Mouse (Mus musculus) liver, embryonic 12.5 days (tissue): Measurements from ENCODE around the gene E2f1. TPM values are rescaled to one million over a fixed set of nuclear protein-coding genes. Genes with fewer than 3 reads are reported as not detected.

Experiments used
- ATAC-seq: fragments of 200-750 bp; cut with Nextera tagmentation; 2 replicates; pipeline ENCODE4 v1.8.0; 2017; ENCODE audit warnings: moderate number of reproducible peaks, mild to moderate bottlenecking, moderate library complexity
- H3K27ac ChIP-seq: fragments of 300-500 bp; sonication (generic); 2 replicates; pipeline ENCODE4 v1.5.1; 2016; ENCODE audit warnings: mild to moderate bottlenecking
- H3K27me3 ChIP-seq: fragments of 300-500 bp; sonication (generic); replicated peaks from 2 replicates; pipeline ENCODE4 v1.6.1; 2016; ENCODE audit warnings: mild to moderate bottlenecking, moderate library complexity
- H3K36me3 ChIP-seq: fragments of 300-500 bp; sonication (generic); 2 replicates; pipeline ENCODE4 v1.6.1; 2016; ENCODE audit warnings: mild to moderate bottlenecking, moderate library complexity
- H3K4me1 ChIP-seq: fragments of 300-500 bp; sonication (generic); 2 replicates; pipeline ENCODE4 v1.6.1; 2016
- H3K4me2 ChIP-seq: fragments of 300-500 bp; sonication (generic); 2 replicates; pipeline ENCODE4 v1.6.1; 2016; ENCODE audit warnings: mild to moderate bottlenecking, moderate library complexity
- H3K4me3 ChIP-seq: fragments of 300-500 bp; sonication (generic); 2 replicates; pipeline ENCODE4 v1.5.1; 2016; ENCODE audit warnings: mild to moderate bottlenecking, moderate library complexity
- H3K9ac ChIP-seq: fragments of 300-500 bp; sonication (generic); 2 replicates; pipeline ENCODE4 v1.6.1; 2016; ENCODE audit warnings: mild to moderate bottlenecking, moderate library complexity
- H3K9me3 ChIP-seq: fragments of 300-500 bp; sonication (generic); replicated peaks from 2 replicates; pipeline ENCODE4 v1.6.1; 2016; ENCODE audit warnings: mild to moderate bottlenecking, moderate library complexity
- WGBS: fragments of 180-500 bp; shearing (Covaris S2); methylation state at CpG from one replicate; pipeline ENCODE4 v1.1.7; 2016; ENCODE audit not compliant: insufficient replicate concordance; 5-methylcytosine and 5-hydroxymethylcytosine counted together
- polyA plus RNA-seq: library from polyadenylated mRNA; unstranded; fragments of >200 nt; fragmentation: Nextera tagmentation; extraction: Ambion mirVana; gene quantifications from 2 replicates; pipeline ENCODE4 v1.2.1, GENCODE M21; 2016

E2f1 gene
- polyA plus RNA-seq, result 27.0 and 27.4 TPM in 2 replicates

DNA sequence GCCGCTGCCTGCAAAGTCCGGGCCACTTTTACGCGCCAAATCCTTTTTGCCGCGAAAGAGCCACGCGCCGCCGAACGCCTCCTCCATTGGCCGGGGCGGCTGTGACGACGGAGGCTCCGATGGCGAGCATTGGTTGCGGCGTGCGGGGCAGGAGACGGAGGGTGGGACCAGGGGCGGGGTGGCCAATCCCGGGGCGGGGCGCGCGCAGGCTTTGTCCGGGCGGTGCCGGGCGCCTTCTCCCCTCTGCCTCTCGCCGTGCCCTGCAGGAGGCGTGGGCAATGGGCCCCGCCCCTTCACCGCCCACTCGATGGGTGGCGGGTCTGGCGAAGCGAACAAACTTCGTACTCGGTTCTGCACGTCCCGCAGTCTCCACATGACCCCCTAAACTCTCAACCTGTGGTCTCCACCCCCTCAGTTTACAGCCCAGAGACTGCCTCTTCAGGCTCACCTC lies at the start of gene E2f1:
TSS of gene E2f1 (minus strand) at position 57 of the 451 bp plus-strand sequence.
- ATAC-seq, result peak; percentile 96
- H3K27ac ChIP-seq, result peak within 1 kb of the TSS; percentile 91
- peaks cover 61% of the 10 kb centered on the region for H3K4me1 ChIP-seq
- peak within 1 kb of the TSS; percentile 87 for H3K9ac ChIP-seq
- 0% methylated on average over 43 of the region's 44 CpGs for WGBS
- H3K4me2 ChIP-seq, result peak within 1 kb of the TSS; percentile 81
- H3K36me3 ChIP-seq, result peaks cover 18% of the 10 kb centered on the region
- peak within 1 kb of the TSS; percentile 86 for H3K4me3 ChIP-seq
- H3K27me3 ChIP-seq, result no peaks in the 10 kb centered on the region
- H3K9me3 ChIP-seq, result no peaks in the 10 kb centered on the region

DNA sequence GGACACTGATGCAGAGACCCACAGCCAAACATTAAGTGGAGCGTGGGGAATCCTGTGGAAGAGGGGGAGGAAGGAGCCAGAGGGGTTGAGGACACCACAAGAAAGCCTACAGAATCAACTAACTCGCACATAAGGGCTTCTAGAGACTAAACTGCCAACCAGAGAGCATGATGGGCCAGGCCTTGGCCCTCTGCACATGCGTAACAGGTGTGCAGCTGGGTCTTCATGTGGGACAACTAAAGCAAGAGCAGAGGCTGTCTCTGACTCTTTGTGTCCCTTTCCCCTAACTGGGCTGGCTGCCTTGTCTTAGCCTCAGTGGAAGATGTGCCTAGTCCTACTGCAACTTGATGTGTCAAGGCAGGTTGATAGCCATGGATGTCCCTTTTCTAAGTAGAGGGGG lies 47.4 kb upstream of the E2f1 start:
- no peak for ATAC-seq
- Histone ChIP-seq H3K4me2 (no peak overlapping the region), H3K4me3 (no peak overlapping the region), H3K27me3 (no peaks in the 10 kb centered on the region), H3K9ac (no peak overlapping the region), H3K27ac (peak overlapping the region; percentile 36; the same call in 1 of the 2 replicates), H3K9me3 (no peaks in the 10 kb centered on the region), H3K4me1 (peaks cover 60% of the 10 kb centered on the region), H3K36me3 (no peaks in the 10 kb centered on the region)
- 78% methylated on average over 3 of the region's 3 CpGs for WGBS

DNA sequence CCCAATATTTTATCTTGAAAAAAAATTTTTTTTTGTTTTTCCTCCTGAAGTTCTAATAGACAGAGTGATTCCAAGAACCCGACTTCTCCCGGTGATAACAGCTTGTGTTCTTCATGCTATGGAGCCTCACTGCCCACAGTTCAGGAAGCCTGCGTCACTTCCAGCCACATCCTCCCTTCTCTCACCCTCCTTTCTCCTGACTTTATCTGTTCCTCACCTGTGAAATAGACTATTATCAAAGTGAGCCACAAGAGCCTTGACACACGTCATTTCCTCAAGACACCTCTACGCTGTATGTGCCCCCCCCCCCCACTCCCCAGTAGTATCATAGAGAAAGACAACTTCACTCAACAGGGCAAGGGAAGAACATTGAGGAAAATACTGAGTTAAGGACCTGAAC lies 46.0 kb upstream of the E2f1 start:
- peaks cover 60% of the 10 kb centered on the region for H3K4me1 ChIP-seq
- peak overlapping the region; percentile 88 for H3K9ac ChIP-seq
- peak overlapping the region; percentile 98 for H3K27ac ChIP-seq
- whole genome bisulfite sequencing, result 13% methylated on average over 5 of the region's 5 CpGs
- H3K4me2 ChIP-seq, result peak overlapping the region; percentile 95
- no peaks in the 10 kb centered on the region for H3K36me3 ChIP-seq
- ATAC-seq, result peak; percentile 13; the same call in 1 of the 2 replicates
- H3K4me3 ChIP-seq, result peak overlapping the region; percentile 29; the same call in 1 of the 2 replicates
- no peaks in the 10 kb centered on the region for H3K27me3 ChIP-seq
- H3K9me3 ChIP-seq, result no peaks in the 10 kb centered on the region

DNA sequence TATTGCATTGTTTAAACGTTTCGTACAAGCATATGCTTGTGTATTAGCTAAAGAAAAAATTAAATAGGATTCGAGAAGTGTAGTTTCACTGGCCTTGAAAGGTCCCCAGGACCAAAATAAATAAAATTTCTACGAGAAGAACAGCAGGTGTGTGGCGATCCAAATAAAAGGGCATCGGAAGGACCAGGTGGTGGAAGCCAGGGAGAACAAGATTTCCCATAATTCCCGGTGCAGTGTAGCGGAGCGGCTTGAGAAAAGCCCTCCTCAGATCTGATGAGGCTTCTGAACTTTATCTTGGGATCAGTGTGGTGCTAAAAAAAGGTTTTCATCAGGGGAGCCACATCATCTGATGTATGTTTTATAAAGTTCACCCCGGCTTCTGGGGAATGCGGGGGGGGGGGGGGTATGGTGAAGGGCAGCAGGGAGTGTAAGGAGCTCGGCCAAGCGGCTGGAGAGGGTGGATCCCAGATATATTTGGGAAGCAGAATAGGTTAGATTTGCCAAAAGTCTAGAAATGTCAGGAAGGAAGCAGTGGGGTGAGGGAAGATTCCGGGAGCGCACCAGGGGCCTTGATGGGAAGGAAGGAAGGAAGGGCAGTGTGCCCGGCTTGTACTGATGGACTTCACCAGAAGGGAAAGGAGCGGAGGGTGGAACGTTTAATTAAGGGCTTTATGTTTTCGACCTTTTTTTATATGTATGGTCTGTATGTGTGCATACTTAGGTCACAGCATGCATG lies 45.3 kb upstream of the E2f1 start:
- Histone ChIP-seq H3K36me3 (no peaks in the 10 kb centered on the region), H3K27me3 (no peaks in the 10 kb centered on the region), H3K9ac (peak overlapping the region; percentile 88), H3K4me1 (peaks cover 63% of the 10 kb centered on the region), H3K9me3 (no peaks in the 10 kb centered on the region), H3K4me2 (peak overlapping the region; percentile 95), H3K4me3 (peak overlapping the region; percentile 29), H3K27ac (peak overlapping the region; percentile 98)
- no peak for ATAC-seq
- WGBS, result 33% methylated on average over 19 of the region's 19 CpGs

DNA sequence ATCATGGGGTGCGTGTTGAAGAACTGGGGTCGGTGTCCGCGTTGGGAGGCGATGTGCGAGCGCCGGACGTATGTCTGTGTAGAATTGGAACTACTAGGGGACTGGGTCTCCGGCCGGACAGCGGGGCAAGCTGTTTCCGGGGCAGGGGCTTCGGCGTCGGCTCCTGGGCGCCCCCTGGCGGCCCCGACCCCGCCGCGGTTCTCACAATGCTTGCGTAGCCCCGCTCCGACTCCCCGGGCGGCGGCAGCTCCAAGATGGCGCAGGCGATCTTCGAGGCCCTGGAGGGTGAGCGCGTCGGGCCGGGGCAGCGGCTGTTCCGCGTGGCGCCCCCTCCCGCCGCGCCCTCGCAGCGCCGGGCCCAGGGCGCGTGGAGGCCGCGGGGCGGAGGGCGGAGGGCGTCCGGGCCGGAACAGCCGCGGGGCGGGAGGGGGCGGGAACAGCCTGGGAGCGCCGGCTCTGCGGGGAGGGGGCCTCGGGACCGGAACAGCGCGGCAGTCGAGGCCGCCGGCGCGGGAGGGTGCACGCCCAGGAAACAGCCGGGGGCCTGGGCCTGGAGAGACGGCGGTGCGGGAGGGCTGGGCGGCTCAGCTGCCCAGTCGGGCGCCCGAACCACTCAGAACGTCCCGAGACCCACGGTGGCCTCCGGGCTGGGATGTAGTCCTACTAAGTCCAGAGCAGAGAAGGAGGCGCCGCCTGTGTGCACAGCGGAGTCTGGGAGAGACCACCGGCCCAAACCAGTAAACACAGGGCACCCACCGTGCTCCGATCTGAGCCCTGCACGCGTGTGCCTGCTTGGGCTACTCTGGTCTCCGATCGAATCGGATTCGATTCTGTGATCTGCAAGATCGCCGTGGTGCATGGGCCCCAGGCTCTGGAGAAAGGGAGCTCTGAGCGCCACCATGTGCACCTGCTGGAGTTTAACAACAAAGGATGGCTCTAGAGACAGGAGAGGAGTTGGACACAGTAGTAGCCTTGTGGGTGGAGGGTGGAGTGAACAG lies 43.7 kb upstream of the E2f1 start, which contains the start of the genes Zfp341 and 4930519P11Rik:
TSS of gene Zfp341 (plus strand) at position 180 of the 998 bp plus-strand sequence.
TSS of gene 4930519P11Rik (minus strand) at position 320 of the 998 bp plus-strand sequence.
- Histone ChIP-seq H3K9ac (peak within 1 kb of the TSS; percentile 88), H3K9me3 (no peaks in the 10 kb centered on the region), H3K4me3 (peak within 1 kb of the TSS; percentile 73), H3K27me3 (0 out of 2 replicates have a peak, but pooled peaks cover 2% of the 10 kb centered on the region), H3K4me2 (peak within 1 kb of the TSS; percentile 95), H3K27ac (peak within 1 kb of the TSS; percentile 98), H3K36me3 (no peaks in the 10 kb centered on the region), H3K4me1 (peaks cover 72% of the 10 kb centered on the region)
- WGBS, result under 1% methylated on average over 80 of the region's 98 CpGs
- peak; percentile 88 for ATAC-seq

DNA sequence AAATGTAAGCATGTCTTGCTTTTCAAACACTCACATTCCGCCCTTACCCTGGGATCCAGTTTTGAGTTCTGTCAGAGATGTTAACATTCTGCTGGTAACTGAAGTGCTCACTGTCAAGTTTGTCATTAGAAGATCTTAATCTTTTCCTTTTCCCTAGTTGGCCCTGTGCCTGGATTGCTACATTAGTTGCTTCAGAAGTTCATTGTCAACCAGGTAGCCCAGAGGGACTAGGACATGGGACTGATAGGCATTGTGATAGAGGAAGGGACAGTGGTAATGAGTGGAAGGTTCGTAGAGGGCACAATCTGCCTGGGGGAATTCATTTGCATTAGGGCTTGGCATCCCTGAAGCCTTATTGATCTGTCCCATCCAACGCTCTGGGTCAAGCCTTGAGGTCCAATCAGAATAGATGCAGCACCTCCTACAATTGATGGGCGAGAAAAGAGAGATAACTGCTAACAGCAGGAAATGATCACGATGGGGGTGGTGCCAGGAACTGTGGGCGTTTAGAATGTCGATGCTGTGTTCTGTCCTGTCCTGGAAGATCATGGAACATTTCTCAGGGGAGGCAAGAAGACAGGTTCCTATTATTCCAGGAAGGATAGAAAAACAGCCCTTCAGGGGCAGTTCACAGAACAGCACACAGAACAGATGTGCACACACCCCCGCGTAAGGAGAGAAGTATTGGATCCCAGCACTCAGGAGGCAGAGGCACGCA lies 39.5 kb upstream of the E2f1 start:
- no peak overlapping the region for H3K27ac ChIP-seq
- no peak for ATAC-seq
- WGBS, result 41% methylated on average over 10 of the region's 10 CpGs
- H3K27me3 ChIP-seq, result 0 out of 2 replicates have a peak, but pooled peaks cover 3% of the 10 kb centered on the region
- no peak overlapping the region for H3K4me3 ChIP-seq
- H3K4me2 ChIP-seq, result no peak overlapping the region
- peaks cover 57% of the 10 kb centered on the region for H3K4me1 ChIP-seq
- no peaks in the 10 kb centered on the region for H3K36me3 ChIP-seq
- H3K9me3 ChIP-seq, result no peaks in the 10 kb centered on the region
- peak overlapping the region; percentile 5; the same call in 1 of the 2 replicates for H3K9ac ChIP-seq

DNA sequence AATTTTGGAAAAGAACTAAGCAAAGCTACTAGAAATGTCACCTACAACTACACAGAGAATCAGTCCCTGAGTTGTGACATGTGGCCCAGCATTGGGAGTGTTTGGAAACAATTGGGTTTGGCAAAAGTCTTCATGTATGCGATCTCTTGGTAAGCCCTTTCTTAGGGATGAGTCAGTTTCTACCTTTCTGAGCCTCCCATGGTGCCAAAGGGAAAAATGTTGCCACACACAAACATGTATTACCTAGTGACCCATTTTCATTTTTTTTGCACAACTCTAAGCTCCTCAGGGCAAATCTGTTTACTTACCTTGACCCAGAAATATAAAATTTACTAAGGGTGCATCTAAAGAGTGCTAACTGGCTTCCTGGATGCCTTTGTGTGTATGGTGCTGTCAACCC lies 37.3 kb upstream of the E2f1 start:
- 68% methylated on average over 1 of the region's 1 CpGs for WGBS
- no peak overlapping the region for H3K9ac ChIP-seq
- H3K4me1 ChIP-seq, result peaks cover 54% of the 10 kb centered on the region
- H3K36me3 ChIP-seq, result no peaks in the 10 kb centered on the region
- no peak overlapping the region for H3K27ac ChIP-seq
- 0 out of 2 replicates have a peak, but pooled peaks cover 3% of the 10 kb centered on the region for H3K27me3 ChIP-seq
- H3K9me3 ChIP-seq, result no peaks in the 10 kb centered on the region
- H3K4me3 ChIP-seq, result no peak overlapping the region
- ATAC-seq, result no peak
- H3K4me2 ChIP-seq, result no peak overlapping the region

DNA sequence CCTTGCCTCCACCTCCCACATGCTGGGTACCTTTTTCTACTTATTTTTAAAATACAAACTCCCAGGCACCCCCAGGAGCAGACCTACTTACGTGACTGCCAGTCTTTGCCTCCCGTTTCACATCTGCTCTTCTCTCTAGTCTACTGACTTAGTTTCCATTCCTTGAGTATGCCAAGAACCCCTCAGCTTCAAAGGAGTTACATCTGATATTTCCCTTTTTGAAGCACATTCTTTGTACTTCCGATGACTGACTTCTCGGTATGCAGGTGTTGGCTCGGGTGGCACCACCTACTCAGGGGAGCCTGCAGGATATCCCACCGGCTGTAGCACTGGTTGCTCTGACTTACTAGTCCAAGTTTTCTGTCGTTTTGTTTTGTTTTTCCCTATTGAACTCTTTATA lies 34.5 kb upstream of the E2f1 start:
- 0 out of 2 replicates have a peak, but pooled peaks have one; percentile 0 for ATAC-seq
- peak overlapping the region; percentile 87 for H3K27ac ChIP-seq
- peak overlapping the region; percentile 58 for H3K4me3 ChIP-seq

DNA sequence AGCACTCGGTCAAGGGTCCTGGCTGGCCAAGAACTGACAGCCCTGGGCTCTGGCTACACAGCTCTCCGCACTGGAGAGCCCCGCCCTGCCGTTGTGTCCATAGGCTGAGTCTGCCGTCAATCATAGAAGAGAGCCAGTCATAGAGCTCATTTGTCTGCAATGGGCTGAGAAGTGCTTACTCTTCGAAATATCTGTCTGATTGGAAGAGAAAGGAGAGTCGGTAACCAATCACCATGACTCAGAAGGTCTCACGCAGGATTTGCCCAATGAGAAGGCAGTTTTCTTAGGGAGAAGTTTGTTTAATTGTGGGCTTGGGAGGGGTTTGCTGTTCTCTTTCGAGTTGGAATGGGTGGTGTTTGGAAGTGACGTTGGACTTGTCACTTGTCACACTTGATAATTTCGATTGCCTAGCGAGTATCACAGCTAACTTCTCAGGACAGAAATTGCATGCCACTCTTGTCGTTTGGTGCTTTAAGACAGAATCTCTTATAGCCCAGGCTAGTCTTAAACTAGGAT lies 34.0 kb upstream of the E2f1 start, which contains the start of gene Pxmp4:
TSS of gene Pxmp4 (minus strand) at position 71 of the 516 bp plus-strand sequence.
- Histone ChIP-seq H3K9ac (peak within 1 kb of the TSS; percentile 92), H3K9me3 (no peaks in the 10 kb centered on the region), H3K4me1 (peaks cover 39% of the 10 kb centered on the region), H3K27me3 (0 out of 2 replicates have a peak, but pooled peaks cover 3% of the 10 kb centered on the region), H3K4me3 (peak within 1 kb of the TSS; percentile 85), H3K27ac (peak within 1 kb of the TSS; percentile 92), H3K4me2 (peak within 1 kb of the TSS; percentile 81), H3K36me3 (0 out of 2 replicates have a peak, but pooled peaks cover 2% of the 10 kb centered on the region)
- ATAC-seq, result peak; percentile 100
- under 1% methylated on average over 13 of the region's 13 CpGs for WGBS

More for the DNA sequence above, 34.5 kb upstream of the E2f1 start:
- 0 out of 2 replicates have a peak, but pooled peaks cover 3% of the 10 kb centered on the region for H3K27me3 ChIP-seq
- WGBS, result 23% methylated on average over 7 of the region's 7 CpGs
- no peaks in the 10 kb centered on the region for H3K9me3 ChIP-seq
- H3K4me1 ChIP-seq, result peaks cover 43% of the 10 kb centered on the region
- H3K9ac ChIP-seq, result peak overlapping the region; percentile 65
- peak overlapping the region; percentile 81 for H3K4me2 ChIP-seq
- H3K36me3 ChIP-seq, result 0 out of 2 replicates have a peak, but pooled peaks cover 2% of the 10 kb centered on the region

DNA sequence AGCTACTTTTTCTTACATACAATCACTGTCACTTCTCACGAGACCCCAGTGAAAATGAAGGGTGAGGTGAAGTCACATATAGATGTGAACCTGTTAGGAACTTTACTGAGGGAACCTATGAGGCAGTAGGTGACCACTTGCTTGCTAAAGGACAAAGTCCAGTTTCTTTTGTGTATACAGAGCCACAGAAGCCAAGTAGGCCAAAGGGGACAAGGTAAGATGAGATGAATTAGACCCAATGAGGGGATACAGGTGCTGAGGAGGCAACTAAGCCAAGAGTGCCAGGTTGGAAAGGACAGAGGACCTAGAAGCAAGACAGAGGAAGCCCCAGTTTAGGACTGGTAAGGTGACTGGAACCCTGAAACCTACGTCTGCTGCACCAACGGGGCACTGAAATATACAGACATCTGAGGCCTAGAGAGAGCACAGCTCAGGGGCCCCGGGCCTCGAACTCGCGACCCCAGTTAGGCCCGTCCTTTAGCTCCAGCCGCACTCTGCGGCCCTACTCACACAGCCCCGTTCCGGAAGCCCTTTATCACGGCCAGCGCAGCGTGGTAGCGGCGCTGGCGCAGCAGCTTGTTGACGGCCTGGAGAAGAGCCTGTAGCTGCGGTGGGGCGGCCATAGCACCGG lies 33.4 kb upstream of the E2f1 start:
- Histone ChIP-seq H3K36me3 (0 out of 2 replicates have a peak, but pooled peaks cover 2% of the 10 kb centered on the region), H3K27me3 (no peaks in the 10 kb centered on the region), H3K9ac (peak overlapping the region; percentile 92), H3K9me3 (no peaks in the 10 kb centered on the region), H3K27ac (peak overlapping the region; percentile 92), H3K4me2 (peak overlapping the region; percentile 79), H3K4me1 (peaks cover 38% of the 10 kb centered on the region), H3K4me3 (peak overlapping the region; percentile 85)
- 9% methylated on average over 22 of the region's 22 CpGs for WGBS
- ATAC-seq, result no peak
